Mouse (Mus musculus): ENCODE results near the gene Sec24b. TPM values are rescaled to one million over a fixed set of nuclear protein-coding genes. Genes with fewer than 3 reads are reported as not detected.

Sec24b gene
- polyA plus RNA-seq, 1 experiment from 2014 or later: 10.9 TPM

DNA sequence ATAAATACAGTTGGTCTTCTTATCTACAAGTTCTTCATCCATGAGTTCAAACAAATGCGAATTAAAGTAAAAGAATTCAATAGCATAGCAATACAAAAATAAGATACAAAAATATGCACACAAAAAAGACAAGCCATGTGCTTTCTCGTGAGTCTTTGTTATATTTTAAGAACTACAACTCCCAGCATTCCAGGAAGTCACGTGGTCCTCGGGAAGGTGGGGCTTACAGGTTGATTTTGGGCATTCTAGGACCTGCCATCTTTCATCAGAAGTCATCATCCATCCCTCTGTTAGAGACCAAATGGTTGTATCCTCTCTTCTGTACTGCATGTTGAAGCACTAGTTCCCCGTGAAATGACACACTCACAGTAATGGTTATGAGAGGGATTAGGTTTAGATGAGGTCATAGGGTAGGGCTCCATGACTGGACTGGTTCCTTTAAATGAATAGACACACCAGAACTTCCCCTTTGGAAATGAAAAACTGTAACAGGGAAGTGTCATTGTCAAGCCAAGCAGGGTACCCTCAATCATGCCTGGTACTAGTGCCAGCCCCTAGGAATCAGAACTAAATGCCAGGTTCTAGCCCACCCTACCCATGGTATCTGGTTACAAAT is 112.1 kb downstream of the Sec24b start:
- TF ChIP-seq CTCF (IDR thresholded peaks at IDR 0.05; ENCODE audit: low read depth): no peak
- no peak for TF ChIP-seq EP300 (optimal IDR thresholded peaks at IDR 0.05)
- DNase-seq (ENCODE audit: low spot score) (no peak), ATAC-seq (ENCODE audit: low FRiP score, low TSS enrichment) (no peak)
- Histone ChIP-seq H3K27ac (replicated peaks) (no peak overlapping the region), H3K9ac (ENCODE audit: low read length) (no peak overlapping the region), H3K4me3 (ENCODE audit: low read depth, low read length) (no peak overlapping the region), H3K4me2 (replicated peaks; ENCODE audit: low read depth) (no peak overlapping the region), H3K27me3 (ENCODE audit: control insufficient read depth, insufficient read depth, low read length) (no peaks in the 10 kb centered on the region), H3K36me3 (ENCODE audit: control insufficient read depth, insufficient read depth, low read length) (no peaks in the 10 kb centered on the region), H3K4me1 (replicated peaks; ENCODE audit: control insufficient read depth, insufficient read depth) (no peaks in the 10 kb centered on the region), H3K9me3 (ENCODE audit: control insufficient read depth, low read length) (no peaks in the 10 kb centered on the region)
- 80% methylated on average over 5 of the region's 5 CpGs for WGBS

DNA sequence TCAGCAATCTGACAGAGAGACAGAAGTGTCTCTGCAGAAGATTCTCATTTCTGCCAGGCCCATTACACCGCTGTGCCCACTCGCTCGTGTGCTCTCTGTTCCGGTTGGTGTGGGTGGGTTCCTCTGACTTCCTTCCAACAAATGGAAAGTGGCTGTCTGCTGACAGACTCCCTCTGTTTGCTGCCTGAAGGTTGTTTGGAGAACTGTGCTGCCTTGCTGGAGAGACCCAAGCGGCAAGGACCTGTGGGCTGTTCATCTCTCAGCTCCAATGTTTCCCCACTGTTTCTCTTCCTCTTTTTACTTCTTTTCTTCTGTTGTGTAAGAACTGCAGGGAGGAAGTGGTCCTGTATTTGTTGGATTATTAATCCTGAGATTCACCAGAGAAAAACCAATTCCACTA is 113.0 kb downstream of the Sec24b start:
- no peak for TF ChIP-seq CTCF (IDR thresholded peaks at IDR 0.05; ENCODE audit: low read depth)
- no peak for TF ChIP-seq EP300 (optimal IDR thresholded peaks at IDR 0.05)

DNA sequence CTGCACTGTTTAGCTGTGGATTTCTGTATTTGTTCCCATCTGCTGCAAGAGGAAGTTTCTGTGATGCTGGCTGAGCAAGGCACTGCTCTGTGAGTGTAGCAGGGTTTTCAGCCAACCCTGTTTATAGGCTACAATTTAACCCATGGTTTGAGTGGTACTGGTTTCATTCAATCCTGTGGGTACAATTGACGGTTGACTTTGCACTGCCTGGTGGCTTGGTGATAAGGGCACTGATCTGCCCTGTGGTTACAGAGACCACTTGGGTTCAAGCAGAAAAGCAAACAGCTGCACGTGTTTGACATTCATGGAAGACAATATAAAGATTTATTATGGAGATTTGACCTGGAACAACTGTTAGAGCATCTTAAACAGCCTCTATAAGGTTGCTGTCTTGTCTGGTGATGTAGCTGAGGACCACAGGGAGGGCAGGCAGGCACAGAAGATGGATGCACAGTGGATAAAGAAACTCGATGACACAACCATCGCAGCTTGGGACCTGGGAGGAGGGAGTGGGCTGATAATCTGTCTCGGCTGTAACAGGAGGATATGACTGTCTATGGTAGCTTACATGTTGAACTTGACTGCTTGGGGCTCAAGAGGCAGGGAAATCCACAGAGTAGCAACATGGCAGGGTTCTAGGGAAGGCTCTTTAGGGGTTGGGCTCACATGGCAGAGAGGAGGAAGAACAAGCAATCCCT is 115.0 kb downstream of the Sec24b start:
- H3K4me1 ChIP-seq (replicated peaks; ENCODE audit: control insufficient read depth, insufficient read depth): no peaks in the 10 kb centered on the region
- DNase-seq (ENCODE audit: low spot score) (no peak), ATAC-seq (ENCODE audit: low FRiP score, low TSS enrichment) (no peak)
- H3K27me3 ChIP-seq (ENCODE audit: control insufficient read depth, insufficient read depth, low read length): no peaks in the 10 kb centered on the region
- H3K9me3 ChIP-seq (ENCODE audit: control insufficient read depth, low read length): no peaks in the 10 kb centered on the region
- 43% methylated on average over 5 of the region's 5 CpGs for WGBS
- no peak overlapping the region for H3K4me3 ChIP-seq (ENCODE audit: low read depth, low read length)
- no peak overlapping the region for H3K4me2 ChIP-seq (replicated peaks; ENCODE audit: low read depth)
- TF ChIP-seq EP300 (optimal IDR thresholded peaks at IDR 0.05): no peak
- no peak for TF ChIP-seq CTCF (IDR thresholded peaks at IDR 0.05; ENCODE audit: low read depth)
- H3K27ac ChIP-seq (replicated peaks): no peak overlapping the region
- no peak overlapping the region for H3K9ac ChIP-seq (ENCODE audit: low read length)
- no peaks in the 10 kb centered on the region for H3K36me3 ChIP-seq (ENCODE audit: control insufficient read depth, insufficient read depth, low read length)

More for the DNA sequence above, 113.0 kb downstream of the Sec24b start:
- Histone ChIP-seq H3K9me3 (ENCODE audit: control insufficient read depth, low read length) (no peaks in the 10 kb centered on the region), H3K4me3 (ENCODE audit: low read depth, low read length) (no peak overlapping the region), H3K27me3 (ENCODE audit: control insufficient read depth, insufficient read depth, low read length) (no peaks in the 10 kb centered on the region), H3K27ac (replicated peaks) (no peak overlapping the region), H3K4me2 (replicated peaks; ENCODE audit: low read depth) (no peak overlapping the region), H3K9ac (ENCODE audit: low read length) (no peak overlapping the region), H3K4me1 (replicated peaks; ENCODE audit: control insufficient read depth, insufficient read depth) (no peaks in the 10 kb centered on the region), H3K36me3 (ENCODE audit: control insufficient read depth, insufficient read depth, low read length) (no peaks in the 10 kb centered on the region)
- DNase-seq (ENCODE audit: low spot score) (no peak), ATAC-seq (ENCODE audit: low FRiP score, low TSS enrichment) (no peak)
- WGBS: 75% methylated on average over 5 of the region's 5 CpGs

DNA sequence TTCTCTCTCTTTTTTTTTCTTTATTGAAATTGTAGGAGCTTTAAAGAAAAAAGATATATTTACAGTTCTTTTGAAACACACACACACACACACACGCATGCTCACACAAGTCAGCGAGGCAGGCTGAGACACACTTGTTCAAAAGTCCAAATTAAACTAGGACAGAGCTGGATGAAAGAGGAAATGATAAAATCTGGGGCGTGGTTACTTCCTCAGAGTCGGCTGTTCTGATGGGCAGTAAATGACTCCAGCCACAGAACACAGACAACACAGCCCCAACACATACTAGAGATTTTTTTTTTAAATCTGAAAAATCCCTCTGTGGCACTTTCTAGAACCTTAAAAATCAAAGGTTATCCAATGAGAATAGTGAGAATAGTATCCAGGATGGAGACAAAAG is 117.5 kb downstream of the Sec24b start:
- WGBS: 48% methylated on average over 4 of the region's 4 CpGs
- TF ChIP-seq EP300 (optimal IDR thresholded peaks at IDR 0.05) (no peak), CTCF (IDR thresholded peaks at IDR 0.05; ENCODE audit: low read depth) (no peak)
- no peak overlapping the region for H3K9ac ChIP-seq (ENCODE audit: low read length)
- H3K27me3 ChIP-seq (ENCODE audit: control insufficient read depth, insufficient read depth, low read length): no peaks in the 10 kb centered on the region
- H3K9me3 ChIP-seq (ENCODE audit: control insufficient read depth, low read length): no peaks in the 10 kb centered on the region
- no peak overlapping the region for H3K4me3 ChIP-seq (ENCODE audit: low read depth, low read length)
- ATAC-seq (ENCODE audit: low FRiP score, low TSS enrichment) (no peak), DNase-seq (ENCODE audit: low spot score) (no peak)
- no peaks in the 10 kb centered on the region for H3K4me1 ChIP-seq (replicated peaks; ENCODE audit: control insufficient read depth, insufficient read depth)
- no peaks in the 10 kb centered on the region for H3K36me3 ChIP-seq (ENCODE audit: control insufficient read depth, insufficient read depth, low read length)
- no peak overlapping the region for H3K4me2 ChIP-seq (replicated peaks; ENCODE audit: low read depth)
- no peak overlapping the region for H3K27ac ChIP-seq (replicated peaks)

DNA sequence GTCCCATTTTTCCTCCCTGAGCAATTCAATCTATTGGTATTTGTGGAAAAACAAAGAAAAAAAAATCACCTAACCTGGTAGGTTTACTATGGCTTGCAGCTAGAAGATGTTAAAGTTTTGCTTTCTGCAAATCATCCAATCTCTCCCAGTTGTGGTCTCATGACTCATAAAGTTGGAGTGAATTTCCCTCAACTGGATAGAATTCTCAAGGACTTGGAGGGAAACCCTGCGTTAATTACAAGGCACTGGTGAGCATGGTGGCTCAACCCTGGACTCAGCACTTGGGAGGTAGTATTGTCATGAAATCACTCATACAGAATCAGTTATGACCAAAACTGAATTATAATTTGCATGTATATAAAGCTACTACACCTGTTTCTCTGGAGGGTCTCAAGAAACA is 120.1 kb downstream of the Sec24b start:
- DNase-seq (ENCODE audit: low spot score) (no peak), ATAC-seq (ENCODE audit: low FRiP score, low TSS enrichment) (no peak)
- H3K27me3 ChIP-seq (ENCODE audit: control insufficient read depth, insufficient read depth, low read length): no peaks in the 10 kb centered on the region
- H3K9ac ChIP-seq (ENCODE audit: low read length): no peak overlapping the region
- 94% methylated on average over 1 of the region's 1 CpGs for WGBS
- no peak overlapping the region for H3K4me3 ChIP-seq (ENCODE audit: low read depth, low read length)
- H3K27ac ChIP-seq (replicated peaks): no peak overlapping the region
- TF ChIP-seq CTCF (IDR thresholded peaks at IDR 0.05; ENCODE audit: low read depth) (no peak), EP300 (optimal IDR thresholded peaks at IDR 0.05) (no peak)
- no peaks in the 10 kb centered on the region for H3K4me1 ChIP-seq (replicated peaks; ENCODE audit: control insufficient read depth, insufficient read depth)
- H3K9me3 ChIP-seq (ENCODE audit: control insufficient read depth, low read length): no peaks in the 10 kb centered on the region
- H3K36me3 ChIP-seq (ENCODE audit: control insufficient read depth, insufficient read depth, low read length): no peaks in the 10 kb centered on the region
- H3K4me2 ChIP-seq (replicated peaks; ENCODE audit: low read depth): no peak overlapping the region

DNA sequence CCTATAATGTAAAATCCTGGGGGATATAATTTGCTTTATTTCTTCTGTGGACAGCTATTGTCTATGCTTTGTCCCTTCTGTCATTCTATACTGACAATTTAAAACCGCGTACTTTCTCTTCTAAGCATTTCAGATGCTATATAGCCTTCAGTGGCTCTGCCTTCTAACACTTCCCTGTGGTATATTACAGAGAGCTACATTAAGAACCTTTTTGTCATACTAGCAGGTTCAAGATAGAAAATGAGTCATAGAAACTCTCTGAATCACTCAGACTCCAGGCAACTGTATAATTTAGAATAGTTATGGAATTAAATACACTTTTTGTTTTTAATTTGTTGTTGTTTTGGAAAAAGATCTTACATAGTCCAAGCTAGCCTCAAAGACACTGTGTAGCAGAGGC is 120.6 kb downstream of the Sec24b start:
- Histone ChIP-seq H3K9ac (ENCODE audit: low read length) (no peak overlapping the region), H3K27me3 (ENCODE audit: control insufficient read depth, insufficient read depth, low read length) (no peaks in the 10 kb centered on the region), H3K27ac (replicated peaks) (no peak overlapping the region), H3K36me3 (ENCODE audit: control insufficient read depth, insufficient read depth, low read length) (no peaks in the 10 kb centered on the region), H3K4me1 (replicated peaks; ENCODE audit: control insufficient read depth, insufficient read depth) (no peaks in the 10 kb centered on the region), H3K4me3 (ENCODE audit: low read depth, low read length) (no peak overlapping the region), H3K9me3 (ENCODE audit: control insufficient read depth, low read length) (no peaks in the 10 kb centered on the region), H3K4me2 (replicated peaks; ENCODE audit: low read depth) (no peak overlapping the region)
- DNase-seq (ENCODE audit: low spot score) (no peak), ATAC-seq (ENCODE audit: low FRiP score, low TSS enrichment) (no peak)
- TF ChIP-seq EP300 (optimal IDR thresholded peaks at IDR 0.05) (no peak), CTCF (IDR thresholded peaks at IDR 0.05; ENCODE audit: low read depth) (no peak)
- 86% methylated on average over 2 of the region's 2 CpGs for WGBS

Measured in stomach, postnatal 0 days (tissue).